Mouse (Mus musculus) monocyte, adult 5-6 weeks (primary cell): ENCODE data around the gene Adgrl3. TPM values are rescaled to one million over a fixed set of nuclear protein-coding genes. Genes with fewer than 3 reads are reported as not detected.

ENCODE experiments used
- ATAC-seq: fragments of 153-309, 156-312 bp; replicated peaks from 2 replicates; pipeline ENCODE4 v1.8.0; 2017; ENCODE audit warnings: mild to moderate bottlenecking; ENCODE audit not compliant: low TSS enrichment, insufficient number of reproducible peaks, severe bottlenecking, poor library complexity, low FRiP score
- total RNA-seq: library from RNA; stranded (forward); fragments of 200-1000, 200-491, 200-594 nt; gene quantifications from 3 replicates; pipeline ENCODE4 v1.2.3, GENCODE M21; 2017

Adgrl3 gene
- total RNA-seq, 1 experiment from 2014 or later = 7.0 TPM

- no peak for ATAC-seq
These were observed 666.9 kb downstream of the Adgrl3 start for GRCm38 (mm10) chr5:81686845-81687244.

GRCm38 (mm10) chr5:81729620-81730019 lies 709.7 kb downstream of the Adgrl3 start:
- no peak for ATAC-seq

- no peak for ATAC-seq
These were observed 716.1 kb downstream of the Adgrl3 start for GRCm38 (mm10) chr5:81736008-81736407.

GRCm38 (mm10) chr5:81738286-81739032 lies 718.5 kb downstream of the Adgrl3 start:
- no peak for ATAC-seq

GRCm38 (mm10) chr5:81752426-81752825 lies 732.5 kb downstream of the Adgrl3 start:
- no peak for ATAC-seq

GRCm38 (mm10) chr5:81755711-81756110 lies 735.8 kb downstream of the Adgrl3 start:
- ATAC-seq = no peak

- no peak for ATAC-seq
These were observed 737.3 kb downstream of the Adgrl3 start for GRCm38 (mm10) chr5:81757093-81757725.

GRCm38 (mm10) chr5:81776234-81776633 lies 756.3 kb downstream of the Adgrl3 start:
- ATAC-seq = no peak

GRCm38 (mm10) chr5:81776746-81777145 lies 756.8 kb downstream of the Adgrl3 start:
- ATAC-seq = no peak

- no peak for ATAC-seq
These were observed 764.8 kb downstream of the Adgrl3 start for GRCm38 (mm10) chr5:81784770-81785169.

GRCm38 (mm10) chr5:81790710-81791109 lies 770.8 kb downstream of the Adgrl3 start:
- no peak for ATAC-seq

GRCm38 (mm10) chr5:81794125-81794524 lies 774.2 kb downstream of the Adgrl3 start:
- ATAC-seq = no peak

GRCm38 (mm10) chr5:81794601-81795000 lies 774.7 kb downstream of the Adgrl3 start:
- no peak; the same call in 1 of the 2 replicates for ATAC-seq

GRCm38 (mm10) chr5:81796128-81796527 lies 776.2 kb downstream of the Adgrl3 start:
- ATAC-seq = no peak

GRCm38 (mm10) chr5:81810966-81811365 lies 791.0 kb downstream of the Adgrl3 start:
- no peak for ATAC-seq

GRCm38 (mm10) chr5:81832076-81832475 lies 812.1 kb downstream of the Adgrl3 start:
- ATAC-seq = no peak

GRCm38 (mm10) chr5:81832679-81833078 lies 812.7 kb downstream of the Adgrl3 start:
- ATAC-seq = no peak

GRCm38 (mm10) chr5:81837860-81838259 lies 817.9 kb downstream of the Adgrl3 start:
- no peak for ATAC-seq

- no peak for ATAC-seq
These were observed 823.9 kb downstream of the Adgrl3 start for GRCm38 (mm10) chr5:81843798-81844197.

- ATAC-seq = no peak
These were observed 850.4 kb downstream of the Adgrl3 start for GRCm38 (mm10) chr5:81870336-81870735.
